Mouse (Mus musculus): ENCODE data around the gene Iqce.

Iqce gene

DNA sequence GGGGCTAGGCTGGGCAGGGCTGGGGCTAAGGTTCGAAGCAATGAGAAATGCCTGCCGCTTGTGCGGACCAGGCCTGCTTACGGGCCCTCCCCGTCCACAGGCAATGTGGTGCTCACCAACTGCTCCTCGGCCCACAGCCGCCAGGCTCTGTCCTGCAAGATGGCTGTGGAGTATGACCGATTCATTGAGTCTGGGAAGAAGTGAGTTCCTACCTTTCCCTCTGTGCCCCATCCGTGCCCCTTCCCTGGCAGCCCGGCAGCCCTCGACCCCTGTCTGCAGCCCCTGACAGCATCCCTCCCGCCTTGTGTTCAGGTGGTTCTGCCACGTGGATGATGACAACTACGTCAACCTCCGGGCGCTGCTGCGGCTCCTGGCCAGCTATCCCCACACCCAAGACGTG lies 90.0 kb downstream of the Iqce start:
- DNase-seq: no peak
